Mouse (Mus musculus): ENCODE measurements around the gene Fam169b.
A peak's percentile ranks its signal among the peaks of the same experiment; 100 is the strongest.

Gene Fam169b

GRCm38 (mm10) chr7:68395707-68396333 is 122.2 kb downstream of the Fam169b start:
- no peak for DNase-seq (ENCODE audit: low read depth, low spot score)

- DNase-seq (ENCODE audit: low read depth, low spot score): peak; percentile 65
Measured at GRCm38 (mm10) chr7:68400516-68400915, 126.9 kb downstream of the Fam169b start.

GRCm38 (mm10) chr7:68408611-68409010 is 135.0 kb downstream of the Fam169b start:
- DNase-seq (ENCODE audit: low read depth, low spot score): no peak
